Mouse (Mus musculus): ENCODE measurements at regions not wholly inside any gene's neighbourhood (a gene's known extent, or its start where the extent isn't known, plus 50 kb on each side); places are given as distances from the start of the nearest gene placed in this dataset.

DNA sequence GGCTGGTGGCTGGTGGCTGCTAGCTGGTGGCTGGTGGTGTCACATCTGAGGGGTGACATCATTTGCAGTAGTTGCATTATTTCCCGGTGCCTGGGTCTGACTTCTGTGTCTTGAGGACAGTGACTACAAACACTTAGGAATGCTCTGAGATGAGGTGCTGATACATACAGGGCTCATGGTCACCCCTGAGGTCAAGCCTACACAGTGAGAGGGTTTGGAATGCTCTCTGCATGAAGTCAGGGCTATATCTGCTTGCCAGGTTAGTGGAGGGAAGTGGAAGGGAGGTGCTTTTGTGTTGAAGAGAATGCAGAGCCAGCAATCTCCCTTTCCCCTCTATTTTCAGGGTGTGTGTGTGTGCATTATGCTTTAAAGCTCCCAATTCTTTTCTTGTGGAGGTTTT, 74.1 kb upstream of the Slc38a2 start:
- DNase-seq (ENCODE audit: low read depth, low spot score), result no peak

DNA sequence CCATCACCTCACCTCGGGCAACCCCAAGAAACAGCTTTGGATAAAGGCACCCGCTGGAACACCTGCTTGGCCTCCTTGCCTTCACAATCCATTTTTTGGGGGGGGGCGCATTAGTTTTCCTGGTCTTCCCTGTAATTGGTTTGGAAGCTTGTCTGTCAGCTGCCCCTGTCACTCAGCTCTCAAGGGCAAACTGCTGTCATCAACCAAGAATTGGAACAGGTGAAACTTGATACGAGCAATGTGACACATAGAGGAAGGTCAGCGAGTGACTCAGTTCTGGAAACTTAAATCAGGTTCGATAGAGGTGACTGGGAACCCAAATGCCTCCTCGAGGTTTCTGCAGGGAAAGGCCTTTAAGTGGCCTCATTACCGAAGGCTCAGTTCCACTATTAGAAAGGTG, 73.2 kb upstream of the Slc38a2 start:
- DNase-seq (ENCODE audit: low read depth, low spot score), result no peak

DNA sequence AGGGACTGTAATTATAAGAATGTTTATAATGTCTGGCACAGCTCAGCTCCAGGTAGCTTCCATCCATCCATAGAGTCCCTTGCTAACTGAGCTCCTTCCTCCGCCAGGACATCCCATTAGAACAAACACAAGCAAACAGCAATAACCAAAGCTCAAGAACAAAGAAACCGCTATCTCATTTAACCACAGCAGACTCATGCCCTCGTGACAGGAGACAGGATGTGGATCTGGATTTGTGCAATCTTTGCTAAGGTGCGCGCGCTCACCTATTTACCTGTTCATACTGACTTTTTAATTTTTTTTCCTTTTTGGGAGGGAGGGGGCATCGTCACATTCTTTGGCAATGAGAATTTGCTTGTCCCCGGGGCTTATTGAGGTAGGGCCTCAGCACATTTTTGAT, 71.3 kb upstream of the Slc38a2 start:
- no peak for DNase-seq (ENCODE audit: low read depth, low spot score)

DNA sequence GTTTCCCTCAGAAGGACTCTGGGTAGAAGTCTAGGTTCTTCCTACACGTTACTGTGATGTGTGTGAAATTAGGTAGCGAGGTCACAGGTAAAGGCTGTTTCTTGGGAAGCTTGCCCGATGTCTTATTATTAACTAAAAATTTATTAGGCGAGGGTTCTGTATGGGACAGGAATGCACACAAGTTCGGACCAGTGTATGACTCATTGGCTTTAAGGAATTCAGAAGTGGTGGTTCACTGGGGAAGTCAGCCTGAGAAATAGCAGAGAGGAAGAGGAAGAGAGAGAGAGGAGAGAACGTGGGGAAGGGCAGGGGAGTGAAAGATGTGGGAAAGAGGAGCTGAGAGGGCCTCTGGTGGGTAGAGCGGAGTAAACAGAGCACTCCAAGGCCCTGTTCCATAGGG, 70.8 kb upstream of the Slc38a2 start:
- DNase-seq (ENCODE audit: low read depth, low spot score), result no peak

DNA sequence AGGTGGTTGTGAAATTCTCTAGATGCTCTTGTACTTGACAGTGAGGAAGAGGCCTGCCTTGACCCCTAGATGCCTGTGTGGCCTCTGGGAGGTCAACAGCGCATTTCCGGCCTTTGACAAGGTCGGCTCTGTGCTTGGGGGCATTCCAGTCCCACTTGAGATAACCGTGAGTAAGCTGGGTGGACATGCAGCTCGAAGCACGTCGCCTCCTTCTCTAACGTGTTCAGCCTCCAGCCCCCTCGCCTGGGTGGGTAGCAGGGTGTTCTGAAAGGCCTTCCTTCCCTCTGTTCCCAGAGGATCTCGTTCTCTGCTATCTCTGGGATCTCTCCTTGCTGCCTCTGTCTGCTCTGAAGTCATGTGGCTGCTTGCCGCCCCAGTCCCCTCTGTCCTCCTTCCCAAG, 70.2 kb upstream of the Slc38a2 start:
- no peak for DNase-seq (ENCODE audit: low read depth, low spot score)

DNA sequence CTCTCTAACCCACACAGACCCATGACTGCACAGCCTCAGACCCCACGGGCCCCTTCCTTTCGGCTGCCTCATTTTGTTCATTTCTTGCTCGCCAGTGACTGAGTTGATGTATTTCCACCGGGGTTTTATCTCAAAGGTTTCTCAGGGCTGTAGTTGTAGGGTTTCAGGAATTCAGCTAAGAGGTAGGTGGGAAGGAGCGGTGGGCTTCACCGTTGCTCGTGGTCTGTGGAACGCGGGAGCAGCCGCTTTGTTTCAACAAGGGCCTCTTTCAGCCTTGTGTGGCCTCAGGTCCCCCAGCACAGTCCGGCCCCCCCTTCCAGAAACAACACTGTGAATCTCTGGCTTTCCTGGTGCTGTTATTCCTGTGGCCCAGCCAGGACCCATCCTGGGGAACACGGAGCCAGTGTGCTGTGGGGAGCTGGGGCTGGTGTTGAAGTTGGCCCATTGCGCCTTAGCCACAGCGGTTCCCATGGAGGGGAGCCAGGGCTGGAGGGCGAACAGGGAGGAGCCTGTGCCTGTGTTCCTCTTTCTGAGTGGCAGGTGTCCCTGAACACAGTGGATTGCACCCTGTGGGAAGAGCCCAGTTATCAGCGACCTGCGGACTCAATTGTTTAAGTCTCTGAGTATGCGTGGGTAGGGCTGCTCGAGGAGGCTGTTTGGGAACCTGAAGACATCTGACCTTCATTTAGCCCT, 68.9 kb upstream of the Slc38a2 start:
- no peak for DNase-seq (ENCODE audit: low read depth, low spot score)

DNA sequence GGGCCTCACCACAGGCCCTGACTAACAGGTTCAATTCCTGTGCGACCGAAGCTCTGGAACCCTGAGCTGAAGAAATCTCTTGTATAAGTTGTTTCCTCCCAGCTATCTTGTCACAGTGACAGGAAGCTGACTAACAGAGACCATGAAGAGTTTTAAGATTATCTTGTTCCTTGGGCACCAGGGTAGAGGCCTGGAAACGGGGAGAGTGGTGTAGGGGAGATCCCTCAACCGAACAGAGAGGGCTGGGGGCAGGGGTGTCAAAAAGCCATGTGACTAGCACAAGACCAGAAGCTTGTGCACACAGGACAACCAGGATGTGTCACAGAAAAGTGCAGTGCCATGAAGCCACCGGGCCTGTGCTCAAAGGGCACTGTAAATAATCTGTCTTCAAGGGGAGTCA, 67.7 kb upstream of the Slc38a2 start:
- no peak for DNase-seq (ENCODE audit: low read depth, low spot score)

DNA sequence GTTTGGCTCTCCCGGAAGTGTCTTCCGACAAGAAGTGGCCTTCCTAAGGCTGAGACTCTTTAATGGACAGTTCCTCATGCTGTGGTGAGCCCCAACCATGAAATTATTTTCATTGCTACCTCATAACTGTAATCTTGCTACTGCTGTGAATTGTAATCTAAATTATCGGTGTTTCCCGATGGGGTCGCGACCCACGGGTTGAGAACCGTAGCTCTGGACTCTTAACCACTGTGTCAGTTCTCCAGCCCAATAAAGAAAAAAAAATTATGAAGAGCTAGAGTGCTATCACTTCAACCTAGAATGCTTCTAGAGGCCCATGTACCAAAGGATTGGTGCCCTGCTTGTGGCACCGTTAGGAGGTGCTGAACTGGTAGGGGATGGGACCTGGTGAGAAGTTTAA, 66.7 kb upstream of the Slc38a2 start:
- no peak for DNase-seq (ENCODE audit: low read depth, low spot score)

DNA sequence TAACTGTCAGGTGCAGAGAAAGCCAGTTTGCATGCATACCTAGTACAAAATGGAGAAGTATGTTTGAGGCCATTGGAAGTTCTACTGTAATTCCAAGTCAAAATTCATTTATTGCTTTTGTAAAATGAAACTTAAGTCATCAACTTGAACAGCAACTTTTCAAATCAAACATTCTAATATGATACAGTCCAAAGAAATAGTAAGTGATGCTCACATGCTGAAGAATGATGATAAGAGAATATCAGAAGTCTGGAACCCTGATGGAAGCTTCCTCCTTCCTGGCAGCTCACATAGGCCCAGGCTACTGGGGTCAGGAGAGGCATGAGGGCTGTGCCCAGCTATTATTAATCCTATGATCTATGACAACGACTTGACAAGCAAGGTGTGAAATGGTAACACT, 64.1 kb upstream of the Slc38a2 start:
- DNase-seq (ENCODE audit: low read depth, low spot score), result no peak

DNA sequence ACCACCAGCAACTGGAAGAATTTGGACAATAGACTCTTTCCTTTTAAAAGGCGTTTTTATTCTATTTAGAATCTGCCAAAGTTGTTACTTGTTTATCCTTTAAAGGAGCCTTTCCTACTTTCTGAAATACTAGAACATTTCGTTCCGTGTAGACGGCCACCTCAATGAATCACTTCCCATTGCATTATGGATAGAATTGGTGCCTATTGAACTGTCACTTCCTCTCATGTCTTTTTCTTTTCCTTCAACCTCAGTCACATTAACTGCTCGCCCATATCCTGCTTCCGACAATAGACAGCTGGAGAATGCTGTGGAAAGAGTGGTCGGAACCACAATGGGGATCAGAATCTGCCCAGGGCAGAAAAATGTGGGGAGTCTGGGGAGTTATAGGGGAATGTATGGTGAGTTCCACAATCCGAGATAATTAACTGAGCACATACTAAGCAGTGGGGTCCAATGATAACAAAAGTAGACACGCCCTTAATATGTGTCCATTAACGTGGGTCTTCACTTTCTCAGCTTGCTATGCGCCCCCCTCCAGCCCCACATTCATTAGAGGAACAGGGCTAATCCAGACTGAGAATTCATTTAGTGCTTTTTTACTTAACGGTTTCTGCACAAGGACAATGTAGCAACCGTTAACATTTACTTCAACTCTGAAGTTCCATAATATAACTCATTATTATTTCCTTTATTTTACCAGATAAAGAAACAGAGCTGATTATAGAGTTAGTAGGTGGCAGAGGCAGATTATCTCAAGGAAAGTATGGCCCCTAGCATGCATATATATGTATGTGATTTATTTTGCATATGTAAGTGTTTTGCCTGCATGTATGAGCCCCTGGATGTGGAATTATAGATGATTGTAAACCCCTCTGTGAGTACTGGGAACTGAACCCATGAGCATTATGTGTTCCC, 59.8 kb upstream of the Slc38a2 start:
- no peak for DNase-seq (ENCODE audit: low read depth, low spot score)

DNA sequence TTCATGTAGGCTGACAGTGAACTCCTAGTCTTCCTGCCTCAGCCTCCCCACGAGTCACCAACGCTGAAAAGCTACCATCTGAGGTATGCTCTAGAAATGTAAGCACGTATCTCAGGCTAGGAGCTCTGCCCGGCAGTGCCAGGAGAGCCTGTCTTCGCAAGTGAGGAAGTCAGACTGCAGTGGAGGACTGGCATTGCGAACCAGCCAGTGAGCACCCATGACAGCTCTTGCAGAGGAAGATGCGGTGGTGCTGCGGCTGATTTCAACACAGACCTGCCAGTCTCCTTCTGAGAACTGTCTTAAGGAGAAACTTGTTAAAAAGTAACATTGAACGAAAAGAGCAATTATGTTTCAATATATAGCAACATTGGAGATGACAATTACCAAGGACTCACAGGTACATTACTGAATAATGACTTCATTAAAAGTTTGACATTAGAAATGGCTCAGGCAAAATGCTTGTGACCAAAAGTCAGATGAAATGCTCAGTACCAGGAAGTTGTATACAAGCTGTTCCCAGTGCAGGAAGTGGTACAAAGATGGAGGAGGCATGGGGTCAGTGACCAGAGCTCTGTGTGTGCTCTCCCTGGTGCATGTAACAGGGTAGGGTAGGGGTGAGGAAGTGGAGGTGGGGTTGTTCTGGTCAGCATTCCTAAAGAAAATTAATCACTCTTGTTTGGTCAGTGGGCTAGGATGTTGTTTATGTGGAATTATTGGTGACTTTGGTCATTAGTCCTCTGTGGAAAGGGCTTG, 58.1 kb upstream of the Slc38a2 start:
- DNase-seq (ENCODE audit: low read depth, low spot score), result no peak

DNA sequence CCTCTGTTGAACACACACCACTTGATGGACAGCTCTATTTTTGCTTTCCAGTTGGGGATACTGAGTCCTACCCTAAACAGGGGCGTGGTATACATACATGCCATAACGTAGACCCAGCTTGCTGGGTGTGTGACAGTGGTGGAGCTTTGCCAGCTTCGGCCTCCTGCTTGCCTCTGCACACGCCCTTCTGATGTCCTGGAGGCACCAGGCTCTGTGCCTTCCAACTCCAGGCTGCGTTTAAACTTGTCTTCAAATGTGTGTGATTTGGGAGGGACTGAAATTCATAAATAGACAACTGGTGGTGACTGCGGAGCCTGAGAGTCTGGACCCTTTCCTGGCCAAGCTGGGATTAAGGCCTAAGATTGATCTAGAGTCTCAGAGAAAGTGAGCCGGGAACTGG, 56.9 kb upstream of the Slc38a2 start:
- DNase-seq (ENCODE audit: low read depth, low spot score), result no peak

DNA sequence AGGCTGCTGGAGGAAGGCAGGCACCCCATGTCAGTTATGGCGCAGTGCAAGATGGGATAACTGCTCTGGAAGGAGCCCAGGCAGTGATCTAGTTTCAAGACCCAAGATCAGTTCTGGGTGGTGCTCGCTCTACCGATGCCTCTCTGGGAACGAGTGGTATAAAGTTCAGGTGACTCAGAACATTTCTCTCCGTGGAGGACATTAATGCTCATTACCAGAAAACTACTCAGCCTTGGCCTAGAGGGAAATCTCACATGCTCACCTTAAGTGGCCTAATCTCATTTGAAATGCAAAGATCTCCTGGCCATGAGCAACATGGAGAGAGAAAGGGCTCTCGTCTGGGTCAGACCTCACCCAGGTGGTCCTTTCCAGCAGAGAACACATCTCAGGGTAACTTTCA, 56.4 kb upstream of the Slc38a2 start:
- DNase-seq (ENCODE audit: low read depth, low spot score), result no peak

DNA sequence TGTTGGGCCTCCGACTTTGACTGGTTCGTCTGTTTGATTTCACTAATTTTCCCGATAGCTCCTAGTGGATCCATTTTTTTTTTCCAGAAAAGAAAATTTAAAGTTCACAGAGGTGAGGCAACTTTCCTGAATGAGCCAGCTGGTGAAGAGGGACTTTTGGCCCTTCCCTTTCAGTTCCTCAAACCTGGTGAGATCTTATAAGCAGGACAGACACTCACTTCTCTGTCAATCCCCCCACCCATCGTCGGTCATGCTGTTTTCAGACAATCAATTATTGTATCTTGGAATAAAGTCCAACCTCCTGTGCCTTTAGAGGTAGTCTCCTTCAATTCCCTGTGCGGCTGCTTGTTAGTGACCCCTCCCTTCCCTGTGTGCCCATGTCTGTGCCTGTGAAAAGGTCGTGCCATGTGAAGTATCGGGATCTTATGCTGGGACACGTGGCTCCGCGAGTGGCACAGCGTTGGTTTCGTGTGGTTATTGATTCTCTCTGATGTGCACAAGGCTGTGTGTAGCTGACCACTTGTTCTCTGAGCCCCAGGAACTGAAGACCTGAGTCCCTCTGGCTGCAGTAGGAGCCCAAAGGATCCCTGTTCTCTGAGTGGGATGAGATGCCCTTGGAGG, 55.9 kb upstream of the Slc38a2 start:
- DNase-seq (ENCODE audit: low read depth, low spot score), result no peak

DNA sequence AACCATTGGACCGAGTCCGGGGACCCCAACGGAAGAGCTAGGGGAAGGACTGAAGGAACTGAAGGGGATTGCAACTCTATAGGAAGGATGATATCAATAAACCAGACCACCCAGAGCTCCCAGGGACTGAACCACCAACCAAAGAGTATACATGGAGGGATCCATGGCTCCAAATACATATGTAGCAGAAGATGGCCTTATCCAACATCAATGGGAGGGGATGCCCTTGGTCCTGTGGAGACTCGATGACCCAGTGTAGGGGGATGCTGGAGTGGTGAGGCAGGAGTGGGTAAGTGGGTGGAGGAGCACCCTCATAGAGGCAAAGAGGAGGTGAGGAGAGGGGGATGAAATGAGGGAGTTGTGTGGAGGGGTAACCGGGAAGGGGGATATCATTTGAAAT, 54.5 kb upstream of the Slc38a2 start:
- no peak for DNase-seq (ENCODE audit: low read depth, low spot score)

DNA sequence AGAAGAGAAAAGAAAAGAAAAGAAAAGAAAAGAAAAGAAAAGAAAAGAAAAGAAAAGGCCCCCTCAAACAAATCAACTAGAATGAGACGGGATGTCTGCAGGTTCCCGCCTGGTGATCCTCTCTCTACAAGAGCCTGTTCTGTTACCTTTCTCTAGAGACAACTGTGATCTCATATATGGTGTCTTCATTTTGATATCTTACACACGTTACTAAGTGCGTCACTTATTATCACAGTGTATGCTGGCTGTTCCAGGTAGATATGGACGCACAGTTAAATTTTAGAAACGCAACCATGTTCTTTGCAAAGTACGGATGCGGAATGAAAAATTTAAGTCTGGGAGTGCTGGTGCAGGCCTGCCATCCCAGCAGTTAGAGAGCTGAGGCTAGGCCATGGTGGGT, 53.2 kb upstream of the Slc38a2 start:
- no peak for DNase-seq (ENCODE audit: low read depth, low spot score)

DNA sequence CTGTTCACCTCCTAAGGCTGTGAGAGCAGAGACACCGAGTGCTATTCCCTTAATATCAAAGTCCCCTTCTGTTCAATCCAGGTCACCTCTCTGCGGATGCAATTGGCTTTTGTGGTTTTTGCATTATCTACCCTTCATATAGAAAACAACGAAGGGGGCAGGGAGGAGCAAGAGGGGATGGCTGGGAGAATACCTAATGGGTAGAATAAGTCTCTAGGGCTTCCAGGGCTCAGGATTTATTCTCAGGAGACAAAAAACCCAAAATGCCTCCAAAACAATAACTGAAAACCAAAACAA, 52.5 kb upstream of the Slc38a2 start:
- no peak for DNase-seq (ENCODE audit: low read depth, low spot score)

DNA sequence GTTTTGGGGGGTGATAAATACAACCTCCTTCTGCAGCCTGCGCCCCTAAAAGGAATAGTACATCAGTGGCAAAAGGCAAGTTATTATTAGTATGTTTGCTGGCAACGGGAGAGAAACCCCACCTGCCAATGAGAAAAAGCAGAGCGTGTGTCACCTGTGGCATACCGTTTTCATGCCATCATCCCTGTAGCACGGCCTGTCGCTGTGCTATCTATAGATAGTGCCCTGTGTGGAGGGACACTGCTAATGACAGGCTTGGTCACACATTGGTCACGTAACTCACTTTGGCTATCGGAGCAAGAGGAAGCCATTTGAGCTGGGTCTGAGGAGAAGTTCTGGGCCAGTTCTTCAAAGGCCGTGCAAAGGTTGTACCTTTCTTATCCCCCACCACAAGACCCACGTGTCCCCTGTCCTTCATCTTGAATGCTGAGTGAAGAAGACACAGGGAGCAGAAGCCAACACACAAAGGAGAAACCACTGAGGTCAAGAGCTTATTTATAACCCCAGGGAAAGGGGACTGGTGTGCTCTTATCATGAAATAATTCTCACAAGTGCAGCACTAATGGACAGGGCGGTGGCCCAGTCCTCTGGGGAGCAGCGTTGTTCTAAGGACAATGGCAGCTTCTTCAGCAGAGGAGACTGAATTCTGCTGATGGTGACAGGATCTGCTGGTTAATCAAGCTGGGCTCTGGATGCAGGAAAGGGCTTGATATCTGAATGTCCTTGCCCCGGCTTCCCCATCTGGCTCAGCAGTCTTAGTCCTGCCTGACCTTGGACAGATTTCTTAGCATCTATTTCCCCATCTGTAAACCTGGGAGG, 51.9 kb upstream of the Slc38a2 start:
- DNase-seq (ENCODE audit: low read depth, low spot score), result no peak

DNA sequence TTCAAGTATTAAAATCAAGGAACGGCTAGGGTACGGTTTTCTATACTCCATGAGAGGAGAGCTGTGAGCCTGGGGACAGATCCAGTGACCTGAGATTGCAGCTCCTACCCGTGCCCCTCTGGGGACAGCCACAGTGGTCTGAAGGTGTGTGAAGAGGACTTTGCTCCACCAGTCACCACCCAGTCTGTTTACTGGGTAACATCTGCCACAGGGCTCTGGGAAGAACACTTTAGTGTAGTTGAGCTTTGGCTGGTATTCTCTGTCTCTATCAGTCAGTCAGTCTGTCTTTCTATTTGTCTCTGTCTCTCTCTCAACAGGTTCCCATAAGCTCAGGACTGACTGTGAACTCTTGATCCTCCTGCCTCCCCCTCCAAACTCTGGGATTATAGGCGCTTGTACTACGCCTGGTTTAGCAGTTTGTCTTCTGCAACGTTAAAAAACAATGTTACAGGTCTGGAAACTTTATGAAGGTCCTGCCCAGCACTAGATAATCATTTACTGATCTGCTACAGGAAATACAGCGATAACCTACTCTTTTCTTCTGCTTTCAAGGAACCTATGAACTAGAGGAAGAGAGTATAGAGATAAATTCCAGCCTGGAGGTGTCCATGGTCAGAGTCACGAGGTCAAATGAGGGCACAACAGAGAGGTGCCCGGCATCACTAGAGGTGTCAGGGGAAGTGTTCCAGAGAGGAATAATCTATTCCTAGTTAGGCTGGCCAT, 50.2 kb upstream of the Slc38a2 start:
- no peak for DNase-seq (ENCODE audit: low read depth, low spot score)
